Mouse (Mus musculus) liver, embryonic 14.5 days (tissue): Measurements from ENCODE around the gene Bcl11a.

Experiments used
- CTCF ChIP-seq: IDR thresholded peaks from 2 replicates; pipeline ENCODE4 v1.5.1; 2016; ENCODE audit warnings: antibody characterized with exemption, low read depth, control low read depth
- EP300 ChIP-seq: IDR thresholded peaks from 2 replicates; pipeline ENCODE4 v1.6.1; 2016; ENCODE audit warnings: antibody characterized with exemption, low read depth

DNA sequence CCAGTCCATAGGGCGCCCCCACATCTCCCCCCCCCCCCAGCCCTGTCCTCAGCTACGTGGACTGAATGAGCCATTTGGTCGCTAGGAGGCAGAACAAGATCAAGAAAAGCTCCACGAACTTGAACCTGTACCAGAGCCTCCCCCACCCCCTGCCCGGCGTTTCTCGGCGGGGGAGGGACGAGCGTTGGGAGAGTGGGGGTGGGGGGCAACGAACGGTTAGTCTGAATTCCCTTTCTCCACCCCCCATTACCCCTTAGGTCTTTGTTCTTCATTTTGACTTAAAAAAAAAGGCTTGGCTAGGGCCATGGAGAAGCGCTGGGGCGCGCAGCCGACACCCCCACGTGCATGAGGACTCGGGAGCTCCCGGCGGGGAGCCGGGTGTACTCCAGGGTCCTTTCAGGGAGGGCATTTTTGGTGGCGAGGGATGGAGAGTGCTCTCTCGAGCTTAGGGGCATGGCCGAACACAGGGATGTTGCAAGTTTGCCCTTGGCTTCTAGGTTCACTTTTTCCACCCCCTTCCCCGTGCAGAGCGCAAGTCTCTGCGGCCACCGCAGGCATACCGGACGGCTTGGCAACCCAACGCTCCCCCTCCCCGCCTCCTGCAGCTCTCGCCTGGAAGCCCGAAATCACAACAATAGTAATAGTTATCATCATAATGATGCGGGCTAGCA lies 3.3 kb downstream of the Bcl11a start:
- TF ChIP-seq CTCF: peak; percentile 61
- no peak for TF ChIP-seq EP300
